Mouse (Mus musculus): ENCODE measurements at regions not wholly inside any gene's neighbourhood (a gene's known extent, or its start where the extent isn't known, plus 50 kb on each side); places are given as distances from the start of the nearest gene placed in this dataset.

DNA sequence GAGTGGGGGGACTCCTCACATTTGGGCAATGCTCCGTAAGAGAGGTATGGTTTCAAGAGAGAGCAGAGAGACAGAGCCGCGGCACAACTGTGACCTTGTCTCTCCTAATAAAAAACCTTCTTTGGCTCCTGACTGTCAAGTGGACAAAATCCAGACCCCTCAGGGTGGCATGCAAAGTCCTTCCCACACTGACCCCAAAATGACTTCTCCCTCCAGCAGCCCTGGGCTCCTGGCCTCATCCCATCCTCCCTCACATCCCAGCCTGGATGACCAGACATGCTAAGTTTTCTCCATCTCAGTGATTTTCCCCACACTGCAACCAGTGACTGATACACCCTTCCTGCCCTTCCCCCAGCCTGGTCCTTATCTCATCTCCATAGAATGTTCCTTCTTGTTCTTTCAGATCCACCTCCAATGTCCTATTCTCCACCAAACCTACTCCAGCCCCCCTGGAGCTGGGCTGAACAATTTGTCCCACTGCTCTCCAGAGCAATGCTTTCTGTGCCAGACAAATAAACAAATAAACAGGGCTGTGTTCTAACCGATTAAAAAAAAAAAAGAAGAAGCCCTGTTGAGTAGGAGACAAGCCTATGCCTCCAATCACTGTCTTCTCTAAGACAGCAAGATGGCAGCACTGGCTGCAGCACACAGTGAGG lies 75.7 kb upstream of the Zmiz1 start:
- peaks cover 18% of the 10 kb centered on the region for H3K4me1 ChIP-seq (replicated peaks; ENCODE audit: control insufficient read depth, insufficient read depth, low read length)
- no peak overlapping the region for H3K4me3 ChIP-seq (ENCODE audit: low read depth, low read length)
- 28% methylated on average over 4 of the region's 4 CpGs for WGBS
- no peak overlapping the region for H3K4me2 ChIP-seq (ENCODE audit: low read length)
- H3K27me3 ChIP-seq (replicated peaks; ENCODE audit: control insufficient read depth, insufficient read depth, low read length): no peaks in the 10 kb centered on the region
- no peaks in the 10 kb centered on the region for H3K9me3 ChIP-seq (ENCODE audit: control insufficient read depth, low read length)
- H3K9ac ChIP-seq (ENCODE audit: low read length): no peak overlapping the region
- ATAC-seq (replicated peaks; ENCODE audit: low FRiP score, low TSS enrichment, low read depth) (no peak), DNase-seq (ENCODE audit: low spot score) (no peak)
- H3K36me3 ChIP-seq (ENCODE audit: control insufficient read depth, insufficient read depth, low read length): no peaks in the 10 kb centered on the region
- no peak overlapping the region for H3K27ac ChIP-seq (ENCODE audit: low read depth)

- no peak overlapping the region for H3K4me2 ChIP-seq (ENCODE audit: low read length)
- no peaks in the 10 kb centered on the region for H3K9me3 ChIP-seq (ENCODE audit: control insufficient read depth, low read length)
- no peak overlapping the region for H3K27ac ChIP-seq (ENCODE audit: low read depth)
- no peak for ATAC-seq (replicated peaks; ENCODE audit: low FRiP score, low TSS enrichment, low read depth)
- no peaks in the 10 kb centered on the region for H3K27me3 ChIP-seq (replicated peaks; ENCODE audit: control insufficient read depth, insufficient read depth, low read length)
- peaks cover 15% of the 10 kb centered on the region; the same call in 1 of the 2 replicates for H3K4me1 ChIP-seq (replicated peaks; ENCODE audit: control insufficient read depth, insufficient read depth, low read length)
- no peak overlapping the region for H3K9ac ChIP-seq (ENCODE audit: low read length)
- no peak overlapping the region for H3K4me3 ChIP-seq (ENCODE audit: low read depth, low read length)
- no peak for DNase-seq (ENCODE audit: low spot score)
- WGBS: 43% methylated on average over 5 of the region's 5 CpGs
- no peaks in the 10 kb centered on the region for H3K36me3 ChIP-seq (ENCODE audit: control insufficient read depth, insufficient read depth, low read length)
Measured at GRCm38 (mm10) chr14:25385644-25386043, 73.3 kb upstream of the Zmiz1 start.

DNA sequence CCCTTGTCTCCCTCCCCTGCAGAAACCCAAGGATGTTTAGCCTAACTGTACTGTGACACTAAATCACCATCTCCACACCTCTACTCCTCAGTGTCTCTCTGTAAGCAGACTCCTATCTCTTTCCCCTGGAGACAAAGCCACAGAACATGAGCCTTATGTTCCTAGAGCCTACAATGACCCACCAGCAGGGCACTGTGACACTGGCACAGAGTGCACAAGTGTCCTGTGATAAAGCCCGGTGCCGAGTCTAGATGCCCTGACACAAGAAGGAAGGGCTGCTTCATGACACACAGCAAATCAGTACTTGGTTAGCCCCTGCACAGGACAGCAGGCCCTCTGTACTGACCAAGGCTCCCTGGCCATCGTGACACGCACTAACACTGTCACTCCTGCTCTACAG lies 71.2 kb upstream of the Zmiz1 start:
- no peak overlapping the region for H3K4me2 ChIP-seq (ENCODE audit: low read length)
- DNase-seq (ENCODE audit: low spot score): no peak
- H3K27ac ChIP-seq (ENCODE audit: low read depth): no peak overlapping the region
- H3K27me3 ChIP-seq (replicated peaks; ENCODE audit: control insufficient read depth, insufficient read depth, low read length): no peaks in the 10 kb centered on the region
- no peak overlapping the region for H3K4me3 ChIP-seq (ENCODE audit: low read depth, low read length)
- no peaks in the 10 kb centered on the region for H3K9me3 ChIP-seq (ENCODE audit: control insufficient read depth, low read length)
- 91% methylated on average over 4 of the region's 4 CpGs for WGBS
- no peak overlapping the region for H3K9ac ChIP-seq (ENCODE audit: low read length)
- no peak for ATAC-seq (replicated peaks; ENCODE audit: low FRiP score, low TSS enrichment, low read depth)
- H3K36me3 ChIP-seq (ENCODE audit: control insufficient read depth, insufficient read depth, low read length): no peaks in the 10 kb centered on the region
- peaks cover 13% of the 10 kb centered on the region; the same call in 1 of the 2 replicates for H3K4me1 ChIP-seq (replicated peaks; ENCODE audit: control insufficient read depth, insufficient read depth, low read length)

DNA sequence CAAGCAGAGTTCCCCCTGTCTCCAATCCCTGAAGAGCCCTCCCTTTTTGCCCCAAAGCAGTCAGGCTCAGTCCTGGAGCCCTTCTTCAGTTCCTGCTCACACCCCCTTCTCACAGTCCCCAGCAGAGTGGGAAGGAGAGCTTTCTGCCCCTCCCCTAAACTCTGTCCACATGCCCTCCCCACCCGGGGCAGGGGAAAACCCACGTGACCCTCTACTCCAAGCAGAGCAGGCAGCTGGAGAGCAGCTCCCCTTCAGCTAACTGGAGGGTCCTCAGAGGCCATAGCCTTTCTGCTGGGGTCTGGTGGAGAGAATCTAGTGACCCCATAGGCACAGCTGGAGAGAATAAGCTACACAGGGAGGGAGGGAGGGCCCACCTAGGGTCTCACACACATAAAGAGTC lies 69.7 kb upstream of the Zmiz1 start:
- no peak overlapping the region for H3K4me2 ChIP-seq (ENCODE audit: low read length)
- no peak overlapping the region for H3K9ac ChIP-seq (ENCODE audit: low read length)
- no peak overlapping the region for H3K4me3 ChIP-seq (ENCODE audit: low read depth, low read length)
- H3K27ac ChIP-seq (ENCODE audit: low read depth): no peak overlapping the region
- peaks cover 5% of the 10 kb centered on the region; the same call in 1 of the 2 replicates for H3K4me1 ChIP-seq (replicated peaks; ENCODE audit: control insufficient read depth, insufficient read depth, low read length)
- DNase-seq (ENCODE audit: low spot score) (no peak), ATAC-seq (replicated peaks; ENCODE audit: low FRiP score, low TSS enrichment, low read depth) (peak; percentile 32; the same call in 1 of the 2 replicates)
- 0% methylated on average over 2 of the region's 2 CpGs for WGBS
- no peaks in the 10 kb centered on the region for H3K36me3 ChIP-seq (ENCODE audit: control insufficient read depth, insufficient read depth, low read length)
- H3K27me3 ChIP-seq (replicated peaks; ENCODE audit: control insufficient read depth, insufficient read depth, low read length): no peaks in the 10 kb centered on the region
- no peaks in the 10 kb centered on the region for H3K9me3 ChIP-seq (ENCODE audit: control insufficient read depth, low read length)

GRCm38 (mm10) chr14:25392412-25392811 lies 66.6 kb upstream of the Zmiz1 start:
- H3K9ac ChIP-seq (ENCODE audit: low read length): no peak overlapping the region
- WGBS: 65% methylated on average over 6 of the region's 6 CpGs
- H3K4me3 ChIP-seq (ENCODE audit: low read depth, low read length): no peak overlapping the region
- ATAC-seq (replicated peaks; ENCODE audit: low FRiP score, low TSS enrichment, low read depth) (no peak), DNase-seq (ENCODE audit: low spot score) (no peak)
- no peaks in the 10 kb centered on the region for H3K27me3 ChIP-seq (replicated peaks; ENCODE audit: control insufficient read depth, insufficient read depth, low read length)
- no peak overlapping the region for H3K27ac ChIP-seq (ENCODE audit: low read depth)
- H3K9me3 ChIP-seq (ENCODE audit: control insufficient read depth, low read length): no peaks in the 10 kb centered on the region
- no peaks in the 10 kb centered on the region for H3K36me3 ChIP-seq (ENCODE audit: control insufficient read depth, insufficient read depth, low read length)
- H3K4me2 ChIP-seq (ENCODE audit: low read length): no peak overlapping the region
- H3K4me1 ChIP-seq (replicated peaks; ENCODE audit: control insufficient read depth, insufficient read depth, low read length): peaks cover 17% of the 10 kb centered on the region

DNA sequence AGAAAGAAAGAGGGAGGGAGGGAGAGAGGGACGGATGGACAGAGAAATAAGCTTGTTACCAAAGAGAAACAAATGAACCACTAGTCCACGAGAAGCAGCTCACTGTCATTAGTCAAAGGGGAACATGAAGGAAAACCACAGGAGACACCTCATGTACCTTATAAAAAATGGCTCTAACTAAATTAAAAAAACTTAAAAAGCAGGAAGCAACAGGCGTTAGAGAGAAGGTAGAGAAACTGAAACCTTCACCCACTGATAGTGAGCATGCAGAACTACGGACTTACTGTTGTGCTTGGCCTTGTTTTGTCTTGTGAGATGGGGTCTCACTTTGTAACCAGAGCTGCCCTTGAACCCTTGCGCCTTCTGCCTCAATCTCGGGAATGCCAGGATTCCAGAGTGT lies 66.0 kb upstream of the Zmiz1 start:
- no peak for DNase-seq (ENCODE audit: low spot score)
- Histone ChIP-seq H3K9ac (ENCODE audit: low read length) (no peak overlapping the region), H3K4me2 (ENCODE audit: low read length) (no peak overlapping the region), H3K4me3 (ENCODE audit: low read depth, low read length) (no peak overlapping the region), H3K36me3 (ENCODE audit: control insufficient read depth, insufficient read depth, low read length) (no peaks in the 10 kb centered on the region), H3K27me3 (replicated peaks; ENCODE audit: control insufficient read depth, insufficient read depth, low read length) (no peaks in the 10 kb centered on the region), H3K4me1 (replicated peaks; ENCODE audit: control insufficient read depth, insufficient read depth, low read length) (peaks cover 22% of the 10 kb centered on the region), H3K27ac (ENCODE audit: low read depth) (no peak overlapping the region), H3K9me3 (ENCODE audit: control insufficient read depth, low read length) (no peaks in the 10 kb centered on the region)
- WGBS: 84% methylated on average over 6 of the region's 6 CpGs
- ATAC-seq (replicated peaks; ENCODE audit: low FRiP score, low TSS enrichment, low read depth): no peak

GRCm38 (mm10) chr14:25394931-25395330 lies 64.1 kb upstream of the Zmiz1 start:
- Histone ChIP-seq H3K4me3 (ENCODE audit: low read depth, low read length) (no peak overlapping the region), H3K36me3 (ENCODE audit: control insufficient read depth, insufficient read depth, low read length) (no peaks in the 10 kb centered on the region), H3K27me3 (replicated peaks; ENCODE audit: control insufficient read depth, insufficient read depth, low read length) (no peaks in the 10 kb centered on the region), H3K27ac (ENCODE audit: low read depth) (no peak overlapping the region), H3K4me1 (replicated peaks; ENCODE audit: control insufficient read depth, insufficient read depth, low read length) (peaks cover 19% of the 10 kb centered on the region), H3K4me2 (ENCODE audit: low read length) (no peak overlapping the region), H3K9ac (ENCODE audit: low read length) (no peak overlapping the region), H3K9me3 (ENCODE audit: control insufficient read depth, low read length) (no peaks in the 10 kb centered on the region)
- WGBS: 77% methylated on average over 6 of the region's 6 CpGs
- ATAC-seq (replicated peaks; ENCODE audit: low FRiP score, low TSS enrichment, low read depth): no peak
- DNase-seq (ENCODE audit: low spot score): no peak

DNA sequence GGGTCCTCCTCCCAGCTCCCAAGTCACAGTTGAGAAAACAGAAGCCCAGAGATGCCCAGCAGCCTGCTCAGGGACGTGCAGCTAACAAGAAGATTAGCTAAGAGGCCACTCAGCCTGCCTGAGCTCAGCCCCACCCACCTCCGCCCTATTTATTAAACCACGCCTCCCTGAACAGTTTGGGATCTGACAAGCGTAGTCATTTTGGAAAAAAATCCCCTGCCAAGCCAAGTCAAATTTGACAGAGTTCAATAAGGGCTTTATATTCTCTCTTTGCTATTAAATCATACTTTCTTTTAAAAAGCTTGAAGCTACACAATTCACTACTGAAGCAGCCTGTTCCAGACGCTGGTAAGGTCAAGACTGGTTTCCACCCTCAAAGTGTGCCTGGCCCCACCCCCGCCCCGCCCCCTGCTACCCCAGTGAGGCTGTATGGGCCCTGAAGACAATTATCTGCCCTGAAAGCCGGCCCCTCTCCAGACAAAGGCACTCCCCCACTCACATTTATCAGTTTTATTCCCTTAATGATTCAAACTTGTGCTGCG lies 61.9 kb upstream of the Zmiz1 start:
- peak overlapping the region; percentile 65; the same call in 1 of the 2 replicates for H3K27ac ChIP-seq (ENCODE audit: low read depth)

DNA sequence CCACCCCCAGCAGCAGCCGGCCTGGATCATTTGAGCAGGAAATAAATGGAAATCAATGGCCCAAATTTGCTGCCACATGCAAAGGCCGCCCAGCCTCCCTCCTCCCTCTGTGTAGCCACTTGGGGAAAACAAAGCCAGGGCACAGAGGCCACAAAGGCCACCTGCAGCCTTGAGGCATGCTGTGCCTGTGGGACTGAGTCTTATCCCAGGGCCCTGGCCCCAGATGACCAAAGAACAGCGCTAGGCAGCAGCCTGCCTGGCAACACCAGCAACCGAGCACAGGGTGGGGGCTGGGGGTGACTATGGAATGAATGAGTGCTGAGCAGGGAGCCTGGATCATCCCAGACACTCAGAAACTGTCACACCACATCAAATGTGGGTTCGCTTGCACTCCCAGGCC lies 61.2 kb upstream of the Zmiz1 start:
- peak overlapping the region; percentile 65 for H3K27ac ChIP-seq (ENCODE audit: low read depth)
- DNase-seq (ENCODE audit: low spot score): no peak
- WGBS: 35% methylated on average over 5 of the region's 5 CpGs
- H3K9me3 ChIP-seq (ENCODE audit: control insufficient read depth, low read length): no peaks in the 10 kb centered on the region
- H3K4me1 ChIP-seq (replicated peaks; ENCODE audit: control insufficient read depth, insufficient read depth, low read length): peaks cover 19% of the 10 kb centered on the region
- H3K4me2 ChIP-seq (ENCODE audit: low read length): peak overlapping the region; percentile 44; the same call in 1 of the 2 replicates
- no peak overlapping the region for H3K9ac ChIP-seq (ENCODE audit: low read length)
- no peak overlapping the region for H3K4me3 ChIP-seq (ENCODE audit: low read depth, low read length)
- no peaks in the 10 kb centered on the region for H3K36me3 ChIP-seq (ENCODE audit: control insufficient read depth, insufficient read depth, low read length)
- H3K27me3 ChIP-seq (replicated peaks; ENCODE audit: control insufficient read depth, insufficient read depth, low read length): no peaks in the 10 kb centered on the region
- 0 out of 2 replicates have a peak, but pooled peaks have one; percentile 37 for ATAC-seq (replicated peaks; ENCODE audit: low FRiP score, low TSS enrichment, low read depth)

More for the DNA sequence above, 61.9 kb upstream of the Zmiz1 start:
- 1% methylated on average over 9 of the region's 9 CpGs for WGBS
- DNase-seq (ENCODE audit: low spot score): peak; percentile 82
- peak overlapping the region; percentile 44 for H3K4me2 ChIP-seq (ENCODE audit: low read length)
- peak; percentile 89 for ATAC-seq (replicated peaks; ENCODE audit: low FRiP score, low TSS enrichment, low read depth)
- H3K4me3 ChIP-seq (ENCODE audit: low read depth, low read length): peak overlapping the region; percentile 25; the same call in 1 of the 2 replicates
- H3K4me1 ChIP-seq (replicated peaks; ENCODE audit: control insufficient read depth, insufficient read depth, low read length): peaks cover 19% of the 10 kb centered on the region
- H3K36me3 ChIP-seq (ENCODE audit: control insufficient read depth, insufficient read depth, low read length): no peaks in the 10 kb centered on the region
- H3K27me3 ChIP-seq (replicated peaks; ENCODE audit: control insufficient read depth, insufficient read depth, low read length): no peaks in the 10 kb centered on the region
- no peaks in the 10 kb centered on the region for H3K9me3 ChIP-seq (ENCODE audit: control insufficient read depth, low read length)
- H3K9ac ChIP-seq (ENCODE audit: low read length): no peak overlapping the region

Measured in intestine, embryonic 14.5 days (tissue).